Mouse (Mus musculus) testis, adult 2 months (tissue): ENCODE measurements around the gene Rab15. TPM values are rescaled to one million over a fixed set of nuclear protein-coding genes. Genes with fewer than 3 reads are reported as not detected.
A peak's percentile ranks its signal among the peaks of the same experiment; 100 is the strongest.

Source experiments
- H3K27ac ChIP-seq: fragments of 200-500 bp; 2 replicates; pipeline ENCODE4 v1.5.1; 2012; ENCODE audit warnings: low read depth, low read length; ENCODE audit not compliant: control insufficient read depth, insufficient read depth
- H3K27me3 ChIP-seq: fragments of 200-500 bp; 2 replicates; pipeline ENCODE4 v1.6.1; 2012; ENCODE audit warnings: mild to moderate bottlenecking, low read length, moderate library complexity; ENCODE audit not compliant: control insufficient read depth, insufficient read depth
- H3K36me3 ChIP-seq: fragments of 200-500 bp; 2 replicates; pipeline ENCODE4 v1.6.1; 2012; ENCODE audit warnings: mild to moderate bottlenecking, low read length; ENCODE audit not compliant: control insufficient read depth, insufficient read depth
- H3K4me1 ChIP-seq: fragments of 200-500 bp; 2 replicates; pipeline ENCODE4 v1.6.1; 2012; ENCODE audit warnings: low read length; ENCODE audit not compliant: control insufficient read depth, insufficient read depth
- H3K4me3 ChIP-seq: fragments of 200-500 bp; 2 replicates; pipeline ENCODE4 v1.5.1; 2012; ENCODE audit warnings: low read depth, mild to moderate bottlenecking, low read length, moderate library complexity, mixed read lengths; ENCODE audit not compliant: control insufficient read depth
- CTCF ChIP-seq: fragments of 200-500 bp; IDR thresholded peaks from 2 replicates; pipeline ENCODE4 v1.5.1; 2012; ENCODE audit warnings: low read depth, mild to moderate bottlenecking, inconsistent platforms, low read length, moderate library complexity; ENCODE audit not compliant: control insufficient read depth, insufficient read depth, insufficient replicate concordance
- POLR2A ChIP-seq: fragments of 200-500 bp; IDR thresholded peaks from 2 replicates; pipeline ENCODE4 v1.6.1; 2012; ENCODE audit warnings: low read depth, mild to moderate bottlenecking, inconsistent platforms, low read length, moderate library complexity; ENCODE audit not compliant: control insufficient read depth
- polyA plus RNA-seq: library from polyadenylated mRNA; depleted of rRNA; stranded (reverse); fragments of >200 nt; gene quantifications from 2 replicates; pipeline ENCODE4 v1.2.3, GENCODE M21; 2012

The Rab15 gene
- polyA plus RNA-seq, 1 experiment = 0.32 TPM

- H3K27me3 ChIP-seq = no peaks in the 10 kb centered on the region
- H3K27ac ChIP-seq = peak overlapping the region; percentile 87
- H3K36me3 ChIP-seq = no peaks in the 10 kb centered on the region
- peak; percentile 62; the same call in 1 of the 2 replicates for TF ChIP-seq CTCF
- TF ChIP-seq POLR2A = 0 out of 2 replicates have a peak, but pooled peaks have one; percentile 42
- peak overlapping the region; percentile 99 for H3K4me3 ChIP-seq
- peaks cover 2% of the 10 kb centered on the region for H3K4me1 ChIP-seq
Observed at GRCm38 (mm10) chr12:76837101-76837843, 14.6 kb upstream of the Rab15 start.

GRCm38 (mm10) chr12:76832704-76833103, 10.0 kb upstream of the Rab15 start:
- Histone ChIP-seq H3K27me3 (no peaks in the 10 kb centered on the region), H3K27ac (no peak overlapping the region), H3K36me3 (no peaks in the 10 kb centered on the region), H3K4me1 (no peaks in the 10 kb centered on the region; the same call in 1 of the 2 replicates), H3K4me3 (no peak overlapping the region)
- TF ChIP-seq POLR2A = no peak
- TF ChIP-seq CTCF = peak; percentile 16; the same call in 1 of the 2 replicates

- H3K27me3 ChIP-seq = no peaks in the 10 kb centered on the region
- no peak for TF ChIP-seq POLR2A
- no peak for TF ChIP-seq CTCF
Observed at GRCm38 (mm10) chr12:76825283-76825682, 2.6 kb upstream of the Rab15 start.

GRCm38 (mm10) chr12:76822002-76822650, 582 bp downstream of the Rab15 start:
- no peak overlapping the region for H3K27ac ChIP-seq
- no peaks in the 10 kb centered on the region for H3K36me3 ChIP-seq
- peak overlapping the region; percentile 70 for H3K4me3 ChIP-seq
- no peaks in the 10 kb centered on the region for H3K27me3 ChIP-seq
- TF ChIP-seq CTCF (no peak), POLR2A (no peak)
- peaks cover 12% of the 10 kb centered on the region for H3K4me1 ChIP-seq

More at GRCm38 (mm10) chr12:76825283-76825682, 2.6 kb upstream of the Rab15 start:
- Histone ChIP-seq H3K36me3 (no peaks in the 10 kb centered on the region), H3K4me1 (peaks cover 12% of the 10 kb centered on the region), H3K27ac (no peak overlapping the region), H3K4me3 (no peak overlapping the region)

GRCm38 (mm10) chr12:76820615-76821014, 2.1 kb downstream of the Rab15 start:
- no peak overlapping the region for H3K4me3 ChIP-seq
- H3K36me3 ChIP-seq = no peaks in the 10 kb centered on the region
- H3K4me1 ChIP-seq = peaks cover 12% of the 10 kb centered on the region
- no peaks in the 10 kb centered on the region for H3K27me3 ChIP-seq
- TF ChIP-seq CTCF = no peak
- TF ChIP-seq POLR2A = no peak
- H3K27ac ChIP-seq = no peak overlapping the region

- peaks cover 12% of the 10 kb centered on the region for H3K4me1 ChIP-seq
- H3K27me3 ChIP-seq = no peaks in the 10 kb centered on the region
- no peak overlapping the region for H3K27ac ChIP-seq
- no peak overlapping the region for H3K4me3 ChIP-seq
- no peaks in the 10 kb centered on the region for H3K36me3 ChIP-seq
- TF ChIP-seq POLR2A = no peak
- no peak for TF ChIP-seq CTCF
Observed at GRCm38 (mm10) chr12:76819816-76820215, 2.9 kb downstream of the Rab15 start.

- H3K27ac ChIP-seq = no peak overlapping the region
- H3K27me3 ChIP-seq = no peaks in the 10 kb centered on the region
- H3K4me1 ChIP-seq = peaks cover 12% of the 10 kb centered on the region
- no peak overlapping the region for H3K4me3 ChIP-seq
- TF ChIP-seq CTCF = no peak
- no peak for TF ChIP-seq POLR2A
- no peaks in the 10 kb centered on the region for H3K36me3 ChIP-seq
Observed at GRCm38 (mm10) chr12:76818908-76819307, 3.8 kb downstream of the Rab15 start.
